Mouse (Mus musculus): ENCODE data around the gene Cdc42bpa.

DNA sequence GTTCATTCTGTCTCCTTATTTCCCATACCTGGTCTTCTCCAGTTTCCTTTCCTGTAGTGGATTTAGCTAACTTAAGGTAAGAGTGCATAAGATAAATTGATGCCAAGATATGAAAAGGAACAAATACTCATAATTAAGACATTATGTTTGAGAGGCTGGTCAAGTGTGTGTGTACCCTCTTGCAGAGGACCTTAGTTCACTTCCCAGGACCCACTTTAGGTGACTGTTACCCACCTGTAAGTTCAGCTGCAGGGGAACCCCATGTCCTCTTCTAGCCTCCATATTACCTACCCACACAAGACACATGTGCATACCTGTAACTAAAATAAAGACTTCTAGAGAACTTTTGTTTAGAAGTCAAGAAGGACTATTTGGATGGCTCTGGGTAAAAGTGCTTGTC, 84.9 kb downstream of the Cdc42bpa start:
- no peak for TF ChIP-seq CTCF (conservative IDR thresholded peaks at IDR 0.05; ENCODE audit: insufficient read depth, insufficient read length, low read depth, low read length)
- TF ChIP-seq POLR2A (IDR thresholded peaks at IDR 0.05; ENCODE audit: low read depth, low read length), result no peak

Measured in kidney, adult 2 months (tissue).